Mouse (Mus musculus) CH12.LX (cell line): ENCODE data around the gene Nek4. TPM values are rescaled to one million over a fixed set of nuclear protein-coding genes. Genes with fewer than 3 reads are reported as not detected.

Experiments
- DNase-seq: peaks from one replicate; pipeline ENCODE4 v3.0.0-alpha.2; 2013; ENCODE audit errors: extremely low read depth
- H3K27ac ChIP-seq: 2 replicates; pipeline ENCODE4 v1.5.1; 2012; ENCODE audit warnings: low read depth, mild to moderate bottlenecking, control low read depth, moderate library complexity; ENCODE audit not compliant: insufficient read depth
- H3K27me3 ChIP-seq: replicated peaks from 2 replicates; pipeline ENCODE3; 2012; ENCODE audit warnings: inconsistent platforms
- H3K36me3 ChIP-seq, 2 experiments: replicated peaks in 1 of 2; 2 replicates each; pipeline versions ENCODE3 to v1.6.1; 2012; ENCODE audit warnings: inconsistent platforms in 1 of 2, low read length in 1 of 2, mild to moderate bottlenecking in 1 of 2, mixed read lengths in 1 of 2, moderate library complexity in 1 of 2; ENCODE audit not compliant: control insufficient read depth in 1 of 2, insufficient read depth in 1 of 2
- H3K4me1 ChIP-seq, 2 experiments: 2 replicates each; pipeline ENCODE4 v1.6.1; 2012; ENCODE audit warnings: inconsistent platforms in 1 of 2, moderate library complexity in 1 of 2; ENCODE audit not compliant: insufficient read depth in 2 of 2, control insufficient read depth in 1 of 2
- H3K4me2 ChIP-seq: 2 replicates; pipeline ENCODE4 v1.6.1; 2012; ENCODE audit warnings: low read depth, mild to moderate bottlenecking, control low read depth; ENCODE audit not compliant: poor library complexity, insufficient read depth, severe bottlenecking
- H3K4me3 ChIP-seq, 3 experiments: fragments of 150-350 bp in 1 of 3; sonication (generic) in 1 of 3; replicated peaks in 1 of 3; 2 replicates each; pipeline versions ENCODE3 to v1.5.1; 2011 to 2012; ENCODE audit warnings: low read depth in 2 of 3, low read length in 2 of 3, mild to moderate bottlenecking in 2 of 3, moderate library complexity in 2 of 3, control low read depth in 1 of 3, improper control_type of control experiment in 1 of 3, inconsistent platforms in 1 of 3, mixed read lengths in 1 of 3; ENCODE audit not compliant: poor library complexity in 1 of 3
- H3K79me2 ChIP-seq: replicated peaks from 2 replicates; pipeline ENCODE4 v1.6.1; 2012; ENCODE audit warnings: mild to moderate bottlenecking, moderate library complexity; ENCODE audit not compliant: control insufficient read depth, poor library complexity, insufficient read depth, severe bottlenecking; ENCODE audit errors: extremely low read depth
- H3K9ac ChIP-seq: 2 replicates; pipeline ENCODE4 v1.6.1; 2012; ENCODE audit warnings: low read depth, mild to moderate bottlenecking, control low read depth, moderate library complexity; ENCODE audit not compliant: insufficient read depth
- H3K9me3 ChIP-seq: replicated peaks from 2 replicates; pipeline ENCODE3; 2012; ENCODE audit warnings: low read length, inconsistent platforms, mixed read lengths
- BHLHE40 ChIP-seq: IDR thresholded peaks from 2 replicates; pipeline ENCODE4 v1.6.1; 2011; ENCODE audit warnings: mild to moderate bottlenecking, low read depth, low read length, improper control_type of control experiment
- CHD1 ChIP-seq: IDR thresholded peaks from 2 replicates; pipeline ENCODE4 v1.6.1; 2012; ENCODE audit warnings: low read depth, low read length, improper control_type of control experiment, inconsistent platforms
- CHD2 ChIP-seq: IDR thresholded peaks from 2 replicates; pipeline ENCODE4 v1.6.1; 2011; ENCODE audit warnings: low read length, improper control_type of control experiment
- CTCF ChIP-seq, 2 experiments: IDR thresholded peaks in 1 of 2; conservative IDR thresholded peaks in 1 of 2; 2 replicates each; pipeline ENCODE4 v1.5.1; 2011 to 2012; ENCODE audit warnings: low read depth in 2 of 2, low read length in 2 of 2, improper control_type of control experiment in 1 of 2, inconsistent platforms in 1 of 2, mild to moderate bottlenecking in 1 of 2, moderate library complexity in 1 of 2
- E2F4 ChIP-seq: IDR thresholded peaks from 2 replicates; pipeline ENCODE4 v1.6.1; 2011; ENCODE audit warnings: low read depth, low read length, improper control_type of control experiment; ENCODE audit not compliant: insufficient replicate concordance
- ELF1 ChIP-seq: IDR thresholded peaks from 2 replicates; pipeline ENCODE4 v1.6.1; 2014; ENCODE audit warnings: low read depth, mild to moderate bottlenecking, inconsistent platforms, low read length, improper control_type of control experiment
- ETS1 ChIP-seq: conservative IDR thresholded peaks from 2 replicates; pipeline ENCODE4 v1.6.1; 2012; ENCODE audit warnings: low read depth, mild to moderate bottlenecking, inconsistent platforms, low read length, improper control_type of control experiment, moderate library complexity
- GABPA ChIP-seq: IDR thresholded peaks from 2 replicates; pipeline ENCODE4 v1.6.1; 2012; ENCODE audit warnings: low read depth, low read length, improper control_type of control experiment, inconsistent platforms; ENCODE audit not compliant: insufficient replicate concordance
- HCFC1 ChIP-seq: IDR thresholded peaks from 2 replicates; pipeline ENCODE4 v1.6.1; 2012; ENCODE audit warnings: low read depth, mild to moderate bottlenecking, inconsistent platforms, low read length, improper control_type of control experiment
- JUN ChIP-seq: IDR thresholded peaks from 2 replicates; pipeline ENCODE4 v1.6.1; 2011; ENCODE audit warnings: low read depth, mild to moderate bottlenecking, low read length, improper control_type of control experiment, moderate library complexity; ENCODE audit not compliant: insufficient read depth
- JUND ChIP-seq: conservative IDR thresholded peaks from 2 replicates; pipeline ENCODE4 v1.6.1; 2011; ENCODE audit warnings: low read depth, low read length, improper control_type of control experiment
- KAT2A ChIP-seq: IDR thresholded peaks from 2 replicates; pipeline ENCODE4 v1.6.1; 2012; ENCODE audit warnings: low read length, improper control_type of control experiment, inconsistent platforms; ENCODE audit not compliant: insufficient replicate concordance
- MAFK ChIP-seq: IDR thresholded peaks from 2 replicates; pipeline ENCODE4 v1.6.1; 2011; ENCODE audit warnings: low read length, improper control_type of control experiment; ENCODE audit not compliant: insufficient replicate concordance
- MAX ChIP-seq: IDR thresholded peaks from 2 replicates; pipeline ENCODE4 v1.6.1; 2011; ENCODE audit warnings: low read length, improper control_type of control experiment
- MAZ ChIP-seq: IDR thresholded peaks from 2 replicates; pipeline ENCODE4 v1.6.1; 2012; ENCODE audit warnings: low read depth, mild to moderate bottlenecking, inconsistent platforms, low read length, improper control_type of control experiment, moderate library complexity
- MXI1 ChIP-seq: IDR thresholded peaks from 2 replicates; pipeline ENCODE4 v1.6.1; 2011; ENCODE audit warnings: mild to moderate bottlenecking, low read depth, low read length, improper control_type of control experiment
- NELFE ChIP-seq: IDR thresholded peaks from 2 replicates; pipeline ENCODE4 v1.6.1; 2011; ENCODE audit warnings: low read depth, low read length, improper control_type of control experiment
- NRF1 ChIP-seq: IDR thresholded peaks from 2 replicates; pipeline ENCODE4 v1.6.1; 2014; ENCODE audit warnings: low read depth, mild to moderate bottlenecking, inconsistent platforms, low read length, improper control_type of control experiment, moderate library complexity
- PAX5 ChIP-seq: IDR thresholded peaks from 2 replicates; pipeline ENCODE4 v1.6.1; 2012; ENCODE audit warnings: low read length, inconsistent platforms, mixed read lengths
- POLR2A ChIP-seq: IDR thresholded peaks from 2 replicates; pipeline ENCODE4 v1.6.1; 2011; ENCODE audit warnings: low read depth, mild to moderate bottlenecking, improper control_type of control experiment, low read length
- POLR2AphosphoS2 ChIP-seq: IDR thresholded peaks from 2 replicates; pipeline ENCODE4 v1.6.1; 2011; ENCODE audit warnings: low read depth, low read length, improper control_type of control experiment
- RAD21 ChIP-seq: IDR thresholded peaks from 2 replicates; pipeline ENCODE4 v1.6.1; 2011; ENCODE audit warnings: low read depth, mild to moderate bottlenecking, low read length, improper control_type of control experiment, moderate library complexity
- RCOR1 ChIP-seq: conservative IDR thresholded peaks from 2 replicates; pipeline ENCODE4 v1.6.1; 2012; ENCODE audit warnings: low read depth, mild to moderate bottlenecking, inconsistent platforms, low read length, improper control_type of control experiment
- SIN3A ChIP-seq: IDR thresholded peaks from 2 replicates; pipeline ENCODE4 v1.6.1; 2012; ENCODE audit warnings: low read length, improper control_type of control experiment, inconsistent platforms
- SMC3 ChIP-seq: IDR thresholded peaks from 2 replicates; pipeline ENCODE4 v1.6.1; 2011; ENCODE audit warnings: low read depth, low read length, improper control_type of control experiment
- TBP ChIP-seq: conservative IDR thresholded peaks from 2 replicates; pipeline ENCODE4 v1.6.1; 2011; ENCODE audit warnings: low read depth, low read length, improper control_type of control experiment
- TCF12 ChIP-seq: IDR thresholded peaks from 2 replicates; pipeline ENCODE4 v1.6.1; 2014; ENCODE audit warnings: low read depth, mild to moderate bottlenecking, inconsistent platforms, low read length, improper control_type of control experiment
- UBTF ChIP-seq: IDR thresholded peaks from 2 replicates; pipeline ENCODE4 v1.6.1; 2012; ENCODE audit warnings: low read depth, mild to moderate bottlenecking, inconsistent platforms, low read length, improper control_type of control experiment, moderate library complexity
- USF2 ChIP-seq: conservative IDR thresholded peaks from 2 replicates; pipeline ENCODE4 v1.6.1; 2011; ENCODE audit warnings: low read depth, low read length, improper control_type of control experiment
- ZC3H11A ChIP-seq: IDR thresholded peaks from 2 replicates; pipeline ENCODE4 v1.6.1; 2012; ENCODE audit warnings: low read depth, mild to moderate bottlenecking, inconsistent platforms, low read length, improper control_type of control experiment
- ZMIZ1 ChIP-seq: IDR thresholded peaks from 2 replicates; pipeline ENCODE4 v1.6.1; 2012; ENCODE audit warnings: low read depth, mild to moderate bottlenecking, inconsistent platforms, low read length, improper control_type of control experiment
- dilution Hi-C: fragments of 300-500 bp; cut with MboI; formaldehyde crosslinking; loops from 2 replicates; pipeline ENCODE4 v1.14.3; 2020; ENCODE audit warnings: low sequenced_read_pairs; ENCODE audit not compliant: extremely low pct_unique_long_range_greater_than_20kb, extremely low pct_ligation_motif_present
- in situ Hi-C: fragments of 300-500 bp; cut with MboI; formaldehyde crosslinking; loops from 3 replicates; pipeline ENCODE4 v1.14.3; 2019; ENCODE audit warnings: low sequenced_read_pairs, low pct_ligation_motif_present, low pct_unique_long_range_greater_than_20kb, mixed read lengths
- polyA plus RNA-seq: library from polyadenylated mRNA; unstranded; fragments of >175 nt; gene quantifications from 2 replicates; pipeline ENCODE4 v1.2.1, GENCODE M21; 2012; ENCODE audit warnings: low read depth; ENCODE audit not compliant: insufficient read length
- total RNA-seq, 2 experiments: library from RNA; depleted of rRNA; stranded (reverse); fragments of 300-350 nt in 1 of 2; fragments of >200 nt in 1 of 2; gene quantifications; 2 replicates each; pipeline ENCODE4 v1.2.3; 2012 to 2014

The Nek4 gene
- total and polyA plus RNA-seq, 3 experiments: 17.1 to 18.3 (median 17.4) TPM

GRCm38 (mm10) chr14:30906001-30906400 lies 45.2 kb upstream of the Nek4 start:
- Histone ChIP-seq H3K36me3 (no peaks in the 10 kb centered on the region), H3K4me2 (no peak overlapping the region), H3K79me2 (no peaks in the 10 kb centered on the region), H3K27ac (no peak overlapping the region), H3K9me3 (no peaks in the 10 kb centered on the region), H3K27me3 (peaks cover 5% of the 10 kb centered on the region), H3K9ac (no peak overlapping the region), H3K4me1 (peaks cover 4 to 7% of the 10 kb centered on the region in 2 experiments), H3K4me3 (no peak overlapping the region)
- dilution Hi-C loops: no loop called here
- no peak for DNase-seq
- TF ChIP-seq SMC3 (no peak), ETS1 (no peak), RAD21 (no peak), POLR2A (no peak), TBP (no peak), E2F4 (no peak), NELFE (no peak), CTCF (conservative IDR thresholded peaks at IDR 0.05 in 1 of 2, IDR thresholded peaks at IDR 0.05 in 1 of 2; ENCODE audit: low read depth in 2 of 2, low read length in 2 of 2) (no peak), JUN (no peak), KAT2A (no peak)
- in situ Hi-C loops: no loop called here

GRCm38 (mm10) chr14:30907814-30908265 lies 43.3 kb upstream of the Nek4 start:
- DNase-seq: peak; percentile 50
- Histone ChIP-seq H3K9me3 (no peaks in the 10 kb centered on the region), H3K4me3 (no peak overlapping the region), H3K27me3 (no peaks in the 10 kb centered on the region), H3K4me1 (peaks cover 4 to 7% of the 10 kb centered on the region in 2 experiments), H3K9ac (no peak overlapping the region), H3K79me2 (no peaks in the 10 kb centered on the region), H3K4me2 (no peak overlapping the region), H3K27ac (no peak overlapping the region), H3K36me3 (no peaks in the 10 kb centered on the region)
- dilution Hi-C loops (no loop called here), in situ Hi-C loops (no loop called here)
- TF ChIP-seq KAT2A (no peak), NELFE (peak; percentile 47; the same call in 1 of the 2 replicates), JUN (no peak), GABPA (no peak), NRF1 (no peak), HCFC1 (peak; percentile 35; the same call in 1 of the 2 replicates), TBP (0 out of 2 replicates have a peak, but pooled peaks have one; percentile 28), CTCF (conservative IDR thresholded peaks at IDR 0.05 in 1 of 2, IDR thresholded peaks at IDR 0.05 in 1 of 2; ENCODE audit: low read depth in 2 of 2, low read length in 2 of 2) (no peak), MAX (peak; percentile 53; the same call in 1 of the 2 replicates), PAX5 (no peak), CHD2 (no peak), E2F4 (no peak), CHD1 (no peak), POLR2A (peak; percentile 53), JUND (no peak), MXI1 (no peak), POLR2AphosphoS2 (no peak), RCOR1 (no peak), SMC3 (no peak), ETS1 (no peak), RAD21 (no peak), ELF1 (peak; percentile 34; the same call in 1 of the 2 replicates), UBTF (no peak), MAFK (no peak), BHLHE40 (no peak), TCF12 (no peak), ZC3H11A (no peak), MAZ (no peak), USF2 (no peak), ZMIZ1 (no peak), SIN3A (no peak)
